Mouse (Mus musculus): ENCODE data around the gene Sec14l1. TPM values are rescaled to one million over a fixed set of nuclear protein-coding genes. Genes with fewer than 3 reads are reported as not detected.
A peak's percentile ranks its signal among the peaks of the same experiment; 100 is the strongest.
"Not testable (repeated sequence)": the region's sequence is repeated elsewhere in the genome, so short reads cannot be mapped to it uniquely, and the experiment has no call there.

Gene Sec14l1
- polyA plus RNA-seq, 1 experiment from 2014 or later = 42.1 TPM

GRCm38 (mm10) chr11:117078637-117079240, 36.2 kb upstream of the Sec14l1 start:
- no peaks in the 10 kb centered on the region for H3K9me3 ChIP-seq (replicated peaks)
- whole genome bisulfite sequencing = 88% methylated on average over 12 of the region's 12 CpGs
- peaks cover 28% of the 10 kb centered on the region for H3K36me3 ChIP-seq

DNA sequence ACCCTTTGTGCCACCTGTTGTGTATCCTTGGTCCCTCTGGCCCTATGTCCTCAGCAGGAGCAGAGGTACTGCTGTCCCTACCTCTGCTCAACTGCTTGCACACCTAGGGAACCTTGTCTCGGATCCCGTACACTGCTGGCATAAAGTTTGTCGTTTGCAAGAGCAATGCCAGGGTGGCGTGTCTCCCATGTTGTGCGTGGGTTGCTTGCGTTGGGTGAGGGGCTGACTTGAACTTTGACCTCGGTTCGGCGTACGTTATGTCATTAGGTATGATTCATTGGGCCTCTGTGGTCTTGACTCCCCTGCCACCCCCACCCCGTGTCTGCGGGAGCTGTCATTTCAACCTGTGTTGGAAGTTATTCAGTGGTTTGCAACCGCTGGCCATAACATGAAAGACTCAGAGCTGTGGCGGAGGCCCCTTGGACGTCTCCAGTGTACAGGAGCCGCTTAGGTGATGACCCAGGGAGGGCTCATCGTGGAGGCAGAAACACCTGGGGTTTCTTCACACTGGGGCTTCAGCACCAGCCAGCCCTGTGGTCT, 35.2 kb upstream of the Sec14l1 start:
- 87% methylated on average over 17 of the region's 17 CpGs for WGBS
- Histone ChIP-seq H3K36me3 (peaks cover 28% of the 10 kb centered on the region), H3K4me1 (replicated peaks) (peaks cover 54% of the 10 kb centered on the region), H3K9me3 (replicated peaks) (no peaks in the 10 kb centered on the region), H3K27ac (no peak overlapping the region), H3K9ac (no peak overlapping the region), H3K4me3 (no peak overlapping the region), H3K27me3 (no peaks in the 10 kb centered on the region), H3K4me2 (no peak overlapping the region)
- ATAC-seq (replicated peaks; ENCODE audit: insufficient number of reproducible peaks, insufficient read depth, low FRiP score, low read depth) = no peak

More at GRCm38 (mm10) chr11:117078637-117079240, 36.2 kb upstream of the Sec14l1 start:
- peaks cover 52% of the 10 kb centered on the region for H3K4me1 ChIP-seq (replicated peaks)
- no peak overlapping the region for H3K27ac ChIP-seq
- no peak overlapping the region for H3K4me3 ChIP-seq
- no peak overlapping the region for H3K4me2 ChIP-seq
- no peak for ATAC-seq (replicated peaks; ENCODE audit: insufficient number of reproducible peaks, insufficient read depth, low FRiP score, low read depth)
- H3K9ac ChIP-seq = no peak overlapping the region
- H3K27me3 ChIP-seq = no peaks in the 10 kb centered on the region

- Histone ChIP-seq H3K27ac (peak overlapping the region; percentile 84), H3K4me3 (no peak overlapping the region), H3K4me1 (replicated peaks) (peaks cover 54% of the 10 kb centered on the region), H3K36me3 (peaks cover 28% of the 10 kb centered on the region), H3K27me3 (no peaks in the 10 kb centered on the region), H3K9me3 (replicated peaks) (no peaks in the 10 kb centered on the region), H3K9ac (no peak overlapping the region), H3K4me2 (no peak overlapping the region)
- no peak for ATAC-seq (replicated peaks; ENCODE audit: insufficient number of reproducible peaks, insufficient read depth, low FRiP score, low read depth)
- 83% methylated on average over 11 of the region's 11 CpGs for WGBS
These were observed 34.8 kb upstream of the Sec14l1 start for GRCm38 (mm10) chr11:117080209-117080608.

GRCm38 (mm10) chr11:117081165-117082064, 33.6 kb upstream of the Sec14l1 start:
- Histone ChIP-seq H3K9ac (no peak overlapping the region), H3K4me1 (replicated peaks) (peaks cover 50% of the 10 kb centered on the region), H3K27ac (peak overlapping the region; percentile 84), H3K9me3 (replicated peaks) (no peaks in the 10 kb centered on the region), H3K27me3 (no peaks in the 10 kb centered on the region), H3K4me2 (peak overlapping the region; percentile 12; the same call in 1 of the 2 replicates), H3K4me3 (no peak overlapping the region), H3K36me3 (peaks cover 28% of the 10 kb centered on the region)
- whole genome bisulfite sequencing = 20% methylated on average over 16 of the region's 16 CpGs
- peak; percentile 85 for ATAC-seq (replicated peaks; ENCODE audit: insufficient number of reproducible peaks, insufficient read depth, low FRiP score, low read depth)

GRCm38 (mm10) chr11:117082353-117082934, 32.5 kb upstream of the Sec14l1 start:
- ATAC-seq (replicated peaks; ENCODE audit: insufficient number of reproducible peaks, insufficient read depth, low FRiP score, low read depth) = no peak
- H3K4me2 ChIP-seq = no peak overlapping the region
- H3K4me3 ChIP-seq = no peak overlapping the region
- no peak overlapping the region; the same call in 1 of the 2 replicates for H3K9ac ChIP-seq
- peaks cover 28% of the 10 kb centered on the region for H3K36me3 ChIP-seq
- WGBS = 61% methylated on average over 11 of the region's 11 CpGs
- H3K4me1 ChIP-seq (replicated peaks) = peaks cover 51% of the 10 kb centered on the region
- H3K9me3 ChIP-seq (replicated peaks) = no peaks in the 10 kb centered on the region
- H3K27ac ChIP-seq = peak overlapping the region; percentile 84
- no peaks in the 10 kb centered on the region for H3K27me3 ChIP-seq

GRCm38 (mm10) chr11:117083052-117083881, 31.7 kb upstream of the Sec14l1 start:
- Histone ChIP-seq H3K27me3 (no peaks in the 10 kb centered on the region), H3K9me3 (replicated peaks) (no peaks in the 10 kb centered on the region), H3K4me3 (no peak overlapping the region), H3K9ac (no peak overlapping the region), H3K36me3 (peaks cover 22% of the 10 kb centered on the region), H3K4me1 (replicated peaks) (peaks cover 52% of the 10 kb centered on the region), H3K4me2 (no peak overlapping the region), H3K27ac (peak overlapping the region; percentile 84)
- ATAC-seq (replicated peaks; ENCODE audit: insufficient number of reproducible peaks, insufficient read depth, low FRiP score, low read depth) = no peak
- 66% methylated on average over 19 of the region's 19 CpGs for WGBS

- peak overlapping the region; percentile 84 for H3K27ac ChIP-seq
- WGBS = 89% methylated on average over 3 of the region's 3 CpGs
These were observed 31.1 kb upstream of the Sec14l1 start for GRCm38 (mm10) chr11:117083882-117084260.

DNA sequence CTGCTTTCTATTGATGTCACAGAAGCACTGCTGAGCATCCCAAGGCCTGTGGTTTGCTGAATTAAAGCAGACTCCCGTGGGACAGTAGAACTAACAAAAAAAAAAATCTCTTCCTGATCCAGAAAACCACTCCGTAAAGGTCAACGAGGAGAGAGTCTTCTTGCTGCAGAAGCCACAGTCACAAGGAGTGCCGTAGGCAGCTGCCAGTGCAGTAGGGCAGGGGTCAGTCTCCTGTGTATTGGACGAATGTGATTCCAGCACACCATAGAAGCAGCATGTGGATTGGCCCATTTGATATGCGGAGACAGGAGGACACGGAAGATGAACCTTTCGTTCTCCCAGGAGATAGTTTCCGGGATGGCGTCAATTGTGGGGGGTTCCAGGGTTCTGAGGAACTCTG, 28.8 kb upstream of the Sec14l1 start:
- H3K9ac ChIP-seq = no peak overlapping the region
- H3K36me3 ChIP-seq = no peaks in the 10 kb centered on the region
- H3K4me1 ChIP-seq (replicated peaks) = peaks cover 46% of the 10 kb centered on the region
- ATAC-seq (replicated peaks; ENCODE audit: insufficient number of reproducible peaks, insufficient read depth, low FRiP score, low read depth) = no peak
- no peak overlapping the region for H3K4me3 ChIP-seq
- no peaks in the 10 kb centered on the region for H3K9me3 ChIP-seq (replicated peaks)
- no peak overlapping the region for H3K27ac ChIP-seq
- H3K27me3 ChIP-seq = no peaks in the 10 kb centered on the region
- no peak overlapping the region for H3K4me2 ChIP-seq
- 85% methylated on average over 10 of the region's 10 CpGs for WGBS

More at GRCm38 (mm10) chr11:117083882-117084260, 31.1 kb upstream of the Sec14l1 start:
- H3K4me1 ChIP-seq (replicated peaks) = peaks cover 56% of the 10 kb centered on the region
- peaks cover 16% of the 10 kb centered on the region for H3K36me3 ChIP-seq
- H3K9me3 ChIP-seq (replicated peaks); ATAC-seq (replicated peaks; ENCODE audit: insufficient number of reproducible peaks, insufficient read depth, low FRiP score, low read depth); H3K9ac ChIP-seq; H3K27me3 ChIP-seq; H3K4me3 ChIP-seq; H3K4me2 ChIP-seq: not testable (repeated sequence)

DNA sequence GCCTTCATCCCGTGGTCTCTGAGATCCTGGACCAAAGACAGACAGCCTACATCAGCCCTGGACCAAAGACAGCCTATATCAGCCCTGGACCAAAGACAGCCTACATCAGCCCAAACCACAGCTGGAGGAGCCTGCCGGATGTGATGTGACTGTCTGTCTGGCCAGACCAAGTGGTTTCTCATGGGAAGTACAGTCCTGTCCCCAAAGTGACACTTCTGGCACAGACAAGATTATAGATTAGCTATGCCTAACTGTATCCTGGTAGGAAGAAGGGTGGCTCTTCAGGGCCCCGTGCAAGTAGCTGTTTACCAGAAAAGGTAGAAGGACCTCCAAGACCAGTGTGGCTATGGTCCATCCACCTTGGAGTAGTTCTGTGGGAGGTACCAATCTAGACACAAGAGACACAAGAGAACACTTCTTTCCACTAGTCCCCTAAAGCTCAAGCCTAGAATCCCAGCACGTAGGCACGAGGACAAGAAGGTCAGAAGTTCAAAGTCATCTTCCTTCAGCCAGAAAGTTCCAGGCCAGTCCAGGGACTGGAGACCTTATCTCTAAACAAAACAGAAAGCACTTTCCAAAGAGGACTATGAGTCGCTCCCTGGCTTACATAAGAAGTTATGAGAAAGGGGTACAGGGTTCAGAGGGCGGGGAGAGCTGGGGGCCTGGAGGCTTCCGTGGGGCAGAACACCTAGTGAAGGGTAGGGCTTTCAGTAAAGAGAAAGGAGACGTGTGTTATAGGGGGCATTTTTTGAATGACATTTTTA, 27.8 kb upstream of the Sec14l1 start:
- no peak for ATAC-seq (replicated peaks; ENCODE audit: insufficient number of reproducible peaks, insufficient read depth, low FRiP score, low read depth)
- H3K27me3 ChIP-seq = no peaks in the 10 kb centered on the region
- no peaks in the 10 kb centered on the region for H3K9me3 ChIP-seq (replicated peaks)
- H3K9ac ChIP-seq = no peak overlapping the region
- H3K27ac ChIP-seq = peak overlapping the region; percentile 43; the same call in 1 of the 2 replicates
- H3K36me3 ChIP-seq = no peaks in the 10 kb centered on the region
- WGBS = 47% methylated on average over 9 of the region's 9 CpGs
- H3K4me3 ChIP-seq = no peak overlapping the region
- no peak overlapping the region for H3K4me2 ChIP-seq
- peaks cover 48% of the 10 kb centered on the region for H3K4me1 ChIP-seq (replicated peaks)

GRCm38 (mm10) chr11:117088271-117088991, 26.5 kb upstream of the Sec14l1 start:
- peak overlapping the region; percentile 43 for H3K27ac ChIP-seq
- H3K4me2 ChIP-seq = no peak overlapping the region
- no peak overlapping the region for H3K9ac ChIP-seq
- H3K36me3 ChIP-seq = no peaks in the 10 kb centered on the region
- 72% methylated on average over 13 of the region's 13 CpGs for whole genome bisulfite sequencing
- no peaks in the 10 kb centered on the region for H3K9me3 ChIP-seq (replicated peaks)
- no peaks in the 10 kb centered on the region for H3K27me3 ChIP-seq
- H3K4me3 ChIP-seq = no peak overlapping the region
- ATAC-seq (replicated peaks; ENCODE audit: insufficient number of reproducible peaks, insufficient read depth, low FRiP score, low read depth) = no peak
- peaks cover 42% of the 10 kb centered on the region for H3K4me1 ChIP-seq (replicated peaks)
